Mouse (Mus musculus): ENCODE data around the gene Tnrc6a. TPM values are rescaled to one million over a fixed set of nuclear protein-coding genes. Genes with fewer than 3 reads are reported as not detected.

The Tnrc6a gene
- polyA plus RNA-seq, 1 experiment from 2014 or later: 59.6 TPM

GRCm38 (mm10) chr7:123188462-123188861 lies 64.8 kb downstream of the Tnrc6a start:
- TF ChIP-seq CTCF (IDR thresholded peaks at IDR 0.05) (no peak), EP300 (IDR thresholded peaks at IDR 0.05) (no peak)
- Histone ChIP-seq H3K9me3 (ENCODE audit: low read length) (no peaks in the 10 kb centered on the region), H3K9ac (replicated peaks; ENCODE audit: low read depth) (no peak overlapping the region), H3K36me3 (ENCODE audit: insufficient read depth, low read length) (peaks cover 71% of the 10 kb centered on the region), H3K4me1 (ENCODE audit: insufficient read depth, low read depth, low read length) (no peaks in the 10 kb centered on the region), H3K4me3 (ENCODE audit: low read depth, low read length) (no peak overlapping the region), H3K27me3 (replicated peaks; ENCODE audit: insufficient read depth, low read length) (no peaks in the 10 kb centered on the region), H3K4me2 (replicated peaks; ENCODE audit: low read depth, low read length) (no peak overlapping the region), H3K27ac (ENCODE audit: low read length) (no peak overlapping the region)
- 89% methylated on average over 3 of the region's 3 CpGs for WGBS
- no peak for ATAC-seq
- no peak for DNase-seq (ENCODE audit: low spot score)

GRCm38 (mm10) chr7:123189762-123190161 lies 66.1 kb downstream of the Tnrc6a start:
- Histone ChIP-seq H3K27ac (ENCODE audit: low read length) (no peak overlapping the region), H3K27me3 (replicated peaks; ENCODE audit: insufficient read depth, low read length) (no peaks in the 10 kb centered on the region), H3K4me1 (ENCODE audit: insufficient read depth, low read depth, low read length) (no peaks in the 10 kb centered on the region), H3K4me3 (ENCODE audit: low read depth, low read length) (no peak overlapping the region), H3K4me2 (replicated peaks; ENCODE audit: low read depth, low read length) (no peak overlapping the region), H3K9ac (replicated peaks; ENCODE audit: low read depth) (no peak overlapping the region), H3K36me3 (ENCODE audit: insufficient read depth, low read length) (peaks cover 61% of the 10 kb centered on the region), H3K9me3 (ENCODE audit: low read length) (no peaks in the 10 kb centered on the region)
- ATAC-seq: no peak
- TF ChIP-seq CTCF (IDR thresholded peaks at IDR 0.05): no peak
- no peak for TF ChIP-seq EP300 (IDR thresholded peaks at IDR 0.05)
- DNase-seq (ENCODE audit: low spot score): no peak
- WGBS: 94% methylated on average over 8 of the region's 8 CpGs

- no peaks in the 10 kb centered on the region for H3K9me3 ChIP-seq (ENCODE audit: low read length)
- no peak for TF ChIP-seq EP300 (IDR thresholded peaks at IDR 0.05)
- no peak for TF ChIP-seq CTCF (IDR thresholded peaks at IDR 0.05)
- H3K4me3 ChIP-seq (ENCODE audit: low read depth, low read length): no peak overlapping the region
- no peaks in the 10 kb centered on the region for H3K27me3 ChIP-seq (replicated peaks; ENCODE audit: insufficient read depth, low read length)
- DNase-seq (ENCODE audit: low spot score): no peak
- WGBS: 88% methylated on average over 5 of the region's 5 CpGs
- no peak overlapping the region for H3K9ac ChIP-seq (replicated peaks; ENCODE audit: low read depth)
- no peak overlapping the region for H3K4me2 ChIP-seq (replicated peaks; ENCODE audit: low read depth, low read length)
- H3K4me1 ChIP-seq (ENCODE audit: insufficient read depth, low read depth, low read length): no peaks in the 10 kb centered on the region
- H3K27ac ChIP-seq (ENCODE audit: low read length): no peak overlapping the region
- ATAC-seq: no peak
- H3K36me3 ChIP-seq (ENCODE audit: insufficient read depth, low read length): peaks cover 47% of the 10 kb centered on the region
These were observed 68.0 kb downstream of the Tnrc6a start for GRCm38 (mm10) chr7:123191731-123192130.

- Histone ChIP-seq H3K4me1 (ENCODE audit: insufficient read depth, low read depth, low read length) (no peaks in the 10 kb centered on the region), H3K4me3 (ENCODE audit: low read depth, low read length) (no peak overlapping the region), H3K9me3 (ENCODE audit: low read length) (no peaks in the 10 kb centered on the region), H3K27ac (ENCODE audit: low read length) (no peak overlapping the region), H3K4me2 (replicated peaks; ENCODE audit: low read depth, low read length) (no peak overlapping the region), H3K27me3 (replicated peaks; ENCODE audit: insufficient read depth, low read length) (no peaks in the 10 kb centered on the region), H3K9ac (replicated peaks; ENCODE audit: low read depth) (no peak overlapping the region), H3K36me3 (ENCODE audit: insufficient read depth, low read length) (peaks cover 38% of the 10 kb centered on the region)
- DNase-seq (ENCODE audit: low spot score) (no peak), ATAC-seq (no peak)
- no peak for TF ChIP-seq EP300 (IDR thresholded peaks at IDR 0.05)
- TF ChIP-seq CTCF (IDR thresholded peaks at IDR 0.05): no peak
- WGBS: 89% methylated on average over 12 of the region's 12 CpGs
These were observed 69.5 kb downstream of the Tnrc6a start for GRCm38 (mm10) chr7:123193201-123193600.

GRCm38 (mm10) chr7:123194696-123195095 lies 71.0 kb downstream of the Tnrc6a start:
- H3K9me3 ChIP-seq (ENCODE audit: low read length): no peaks in the 10 kb centered on the region
- H3K36me3 ChIP-seq (ENCODE audit: insufficient read depth, low read length): peaks cover 25% of the 10 kb centered on the region; the same call in 1 of the 2 replicates
- 88% methylated on average over 8 of the region's 8 CpGs for WGBS
- no peak overlapping the region for H3K4me3 ChIP-seq (ENCODE audit: low read depth, low read length)
- H3K4me1 ChIP-seq (ENCODE audit: insufficient read depth, low read depth, low read length): no peaks in the 10 kb centered on the region
- H3K27ac ChIP-seq (ENCODE audit: low read length): no peak overlapping the region
- H3K4me2 ChIP-seq (replicated peaks; ENCODE audit: low read depth, low read length): no peak overlapping the region
- H3K9ac ChIP-seq (replicated peaks; ENCODE audit: low read depth): no peak overlapping the region
- DNase-seq (ENCODE audit: low spot score): no peak
- no peaks in the 10 kb centered on the region for H3K27me3 ChIP-seq (replicated peaks; ENCODE audit: insufficient read depth, low read length)
- TF ChIP-seq CTCF (IDR thresholded peaks at IDR 0.05) (no peak), EP300 (IDR thresholded peaks at IDR 0.05) (no peak)
- no peak for ATAC-seq

- Histone ChIP-seq H3K9me3 (ENCODE audit: low read length) (no peaks in the 10 kb centered on the region), H3K4me3 (ENCODE audit: low read depth, low read length) (no peak overlapping the region), H3K4me1 (ENCODE audit: insufficient read depth, low read depth, low read length) (no peaks in the 10 kb centered on the region), H3K36me3 (ENCODE audit: insufficient read depth, low read length) (peaks cover 12% of the 10 kb centered on the region; the same call in 1 of the 2 replicates), H3K4me2 (replicated peaks; ENCODE audit: low read depth, low read length) (no peak overlapping the region), H3K27me3 (replicated peaks; ENCODE audit: insufficient read depth, low read length) (no peaks in the 10 kb centered on the region), H3K9ac (replicated peaks; ENCODE audit: low read depth) (no peak overlapping the region), H3K27ac (ENCODE audit: low read length) (no peak overlapping the region)
- WGBS: 76% methylated on average over 5 of the region's 5 CpGs
- ATAC-seq (no peak), DNase-seq (ENCODE audit: low spot score) (no peak)
- no peak for TF ChIP-seq CTCF (IDR thresholded peaks at IDR 0.05)
- TF ChIP-seq EP300 (IDR thresholded peaks at IDR 0.05): no peak
These were observed 72.7 kb downstream of the Tnrc6a start for GRCm38 (mm10) chr7:123196432-123196831.

DNA sequence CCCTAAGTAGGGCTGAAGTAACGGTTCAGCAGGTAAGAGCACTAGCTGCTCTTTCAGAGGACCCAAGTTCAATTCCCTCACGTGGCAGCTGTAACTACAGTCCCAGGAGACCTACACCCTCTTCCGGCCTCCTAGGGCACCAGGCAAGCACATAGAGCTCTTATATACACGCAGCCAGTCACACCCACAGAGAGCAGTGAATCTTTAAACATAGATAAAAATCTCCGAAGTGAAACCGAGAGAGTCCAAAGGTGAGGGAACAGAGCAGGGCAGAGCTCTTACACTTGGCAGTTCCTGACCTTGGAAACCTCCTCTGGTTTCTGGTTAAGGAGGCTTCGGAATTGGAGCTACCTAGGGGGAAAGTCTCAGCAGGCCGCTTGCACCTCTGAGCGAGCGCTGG lies 75.0 kb downstream of the Tnrc6a start:
- no peak overlapping the region for H3K27ac ChIP-seq (ENCODE audit: low read length)
- H3K36me3 ChIP-seq (ENCODE audit: insufficient read depth, low read length): no peaks in the 10 kb centered on the region
- DNase-seq (ENCODE audit: low spot score) (no peak), ATAC-seq (no peak)
- H3K4me1 ChIP-seq (ENCODE audit: insufficient read depth, low read depth, low read length): no peaks in the 10 kb centered on the region
- 46% methylated on average over 10 of the region's 10 CpGs for WGBS
- no peak overlapping the region for H3K4me2 ChIP-seq (replicated peaks; ENCODE audit: low read depth, low read length)
- no peaks in the 10 kb centered on the region for H3K27me3 ChIP-seq (replicated peaks; ENCODE audit: insufficient read depth, low read length)
- TF ChIP-seq EP300 (IDR thresholded peaks at IDR 0.05): no peak
- TF ChIP-seq CTCF (IDR thresholded peaks at IDR 0.05): no peak
- H3K9me3 ChIP-seq (ENCODE audit: low read length): no peaks in the 10 kb centered on the region
- H3K4me3 ChIP-seq (ENCODE audit: low read depth, low read length): no peak overlapping the region
- H3K9ac ChIP-seq (replicated peaks; ENCODE audit: low read depth): no peak overlapping the region

All from lung, postnatal 0 days (tissue).